Mouse (Mus musculus): ENCODE data around the gene Aqp5. TPM values are rescaled to one million over a fixed set of nuclear protein-coding genes. Genes with fewer than 3 reads are reported as not detected.

Aqp5 gene
- polyA plus RNA-seq, 1 experiment, result not detected

DNA sequence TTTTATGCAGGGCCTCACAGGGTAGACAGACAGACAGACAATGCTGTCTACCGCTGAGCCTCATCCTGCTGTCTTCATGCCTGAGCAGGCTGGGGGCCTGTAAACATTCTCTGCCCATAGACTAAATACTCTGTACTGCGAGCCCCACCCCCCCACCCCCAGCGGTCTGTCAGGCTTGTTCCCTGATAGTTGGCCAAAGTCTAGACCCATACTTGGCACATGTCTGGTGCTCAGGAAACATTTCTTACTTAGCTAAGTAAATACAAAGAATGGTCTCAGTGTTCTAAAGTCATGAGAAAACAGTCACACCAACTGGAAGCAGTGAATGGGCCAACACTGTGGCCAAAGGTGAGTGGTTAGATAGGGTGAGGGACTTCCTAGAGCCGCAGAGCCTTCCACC is 23.2 kb upstream of the Aqp5 start:
- WGBS, result 82% methylated on average over 4 of the region's 4 CpGs
- H3K4me1 ChIP-seq (ENCODE audit: control insufficient read depth, insufficient read depth, low read length), result no peaks in the 10 kb centered on the region
- no peak overlapping the region for H3K27ac ChIP-seq (ENCODE audit: control insufficient read depth, insufficient read depth, low read depth, low read length, poor library complexity)
- TF ChIP-seq CTCF (IDR thresholded peaks at IDR 0.05; ENCODE audit: control insufficient read depth, insufficient read depth, low read length) (no peak), POLR2A (IDR thresholded peaks at IDR 0.05; ENCODE audit: borderline replicate concordance, control insufficient read depth, low read depth, low read length) (no peak)
- no peak overlapping the region for H3K4me3 ChIP-seq (replicated peaks; ENCODE audit: control insufficient read depth, low read depth, low read length)

DNA sequence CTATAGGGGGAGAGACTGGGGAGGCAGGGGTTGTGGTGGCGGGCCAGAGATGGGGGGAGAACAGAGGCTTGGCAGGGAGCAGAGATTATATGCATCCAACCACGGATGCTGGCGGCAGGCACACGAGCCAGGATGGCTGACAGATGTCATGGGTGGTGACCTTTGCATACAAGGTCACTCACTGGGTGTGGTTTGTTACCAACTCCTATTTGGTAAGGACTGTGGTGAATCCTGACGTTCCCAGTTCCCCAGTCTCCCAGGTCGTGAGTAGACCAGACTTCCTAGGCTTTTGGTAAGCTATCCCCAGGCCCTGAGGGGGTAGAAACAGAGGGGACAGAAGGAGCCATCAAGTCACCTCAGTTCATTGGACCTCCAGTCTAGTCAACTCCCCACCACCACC is 21.9 kb upstream of the Aqp5 start:
- no peak for TF ChIP-seq CTCF (IDR thresholded peaks at IDR 0.05; ENCODE audit: control insufficient read depth, insufficient read depth, low read length)
- no peak for TF ChIP-seq POLR2A (IDR thresholded peaks at IDR 0.05; ENCODE audit: borderline replicate concordance, control insufficient read depth, low read depth, low read length)
- 70% methylated on average over 6 of the region's 6 CpGs for WGBS

DNA sequence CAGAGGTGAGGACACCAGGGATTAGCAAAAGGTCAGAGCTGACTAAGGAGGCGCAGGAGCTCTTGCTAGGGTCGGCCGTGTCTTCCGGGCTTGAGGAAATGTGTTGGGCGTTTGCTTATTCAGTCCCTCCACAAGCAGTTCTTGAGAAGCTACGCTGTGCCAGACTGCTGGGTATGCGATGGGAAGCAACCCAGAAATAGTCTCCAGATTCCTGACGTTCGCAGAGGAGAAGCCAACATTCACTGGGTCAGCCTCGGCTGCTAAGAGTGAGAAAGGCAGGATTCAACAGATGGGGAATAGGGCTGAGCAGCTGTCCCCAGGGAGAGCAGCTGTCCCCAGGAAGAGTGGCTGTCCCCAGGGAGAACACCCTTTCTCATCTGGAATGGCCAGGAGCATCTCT is 21.5 kb upstream of the Aqp5 start:
- no peak overlapping the region for H3K27ac ChIP-seq (ENCODE audit: control insufficient read depth, insufficient read depth, low read depth, low read length, poor library complexity)
- no peaks in the 10 kb centered on the region for H3K4me1 ChIP-seq (ENCODE audit: control insufficient read depth, insufficient read depth, low read length)
- TF ChIP-seq POLR2A (IDR thresholded peaks at IDR 0.05; ENCODE audit: borderline replicate concordance, control insufficient read depth, low read depth, low read length), result no peak
- TF ChIP-seq CTCF (IDR thresholded peaks at IDR 0.05; ENCODE audit: control insufficient read depth, insufficient read depth, low read length), result no peak
- no peak overlapping the region for H3K4me3 ChIP-seq (replicated peaks; ENCODE audit: control insufficient read depth, low read depth, low read length)
- WGBS, result 74% methylated on average over 10 of the region's 10 CpGs

More for the DNA sequence above, 21.9 kb upstream of the Aqp5 start:
- Histone ChIP-seq H3K4me1 (ENCODE audit: control insufficient read depth, insufficient read depth, low read length) (no peaks in the 10 kb centered on the region), H3K4me3 (replicated peaks; ENCODE audit: control insufficient read depth, low read depth, low read length) (no peak overlapping the region), H3K27ac (ENCODE audit: control insufficient read depth, insufficient read depth, low read depth, low read length, poor library complexity) (no peak overlapping the region)

DNA sequence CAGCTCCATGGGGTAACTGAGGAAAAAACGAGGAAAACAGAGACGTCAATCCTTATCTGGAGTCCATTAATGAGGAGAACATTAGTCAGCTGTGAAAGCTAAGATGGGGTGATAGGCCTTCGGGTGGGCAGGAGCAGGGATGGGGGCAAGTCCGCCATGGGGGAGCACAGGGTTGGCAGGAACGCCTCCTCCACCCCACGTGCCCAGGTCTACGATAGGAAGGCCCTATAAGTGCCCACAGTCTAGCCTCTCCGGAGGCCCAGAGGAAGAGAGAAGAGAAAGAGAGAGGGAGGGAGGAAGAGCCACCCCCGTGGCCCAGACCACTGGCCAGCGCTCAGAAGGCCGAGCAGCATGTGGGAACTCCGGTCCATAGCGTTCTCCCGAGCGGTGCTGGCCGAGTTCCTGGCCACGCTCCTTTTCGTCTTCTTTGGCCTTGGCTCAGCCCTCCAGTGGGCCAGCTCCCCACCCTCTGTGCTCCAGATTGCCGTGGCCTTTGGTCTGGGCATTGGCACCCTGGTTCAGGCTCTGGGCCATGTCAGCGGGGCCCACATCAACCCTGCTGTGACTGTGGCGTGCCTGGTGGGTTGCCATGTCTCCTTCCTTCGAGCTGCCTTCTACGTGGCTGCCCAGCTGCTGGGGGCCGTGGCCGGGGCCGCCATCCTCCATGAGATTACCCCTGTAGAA is 11.6 kb upstream of the Aqp5 start, which contains the start of gene Aqp2:
TSS of gene Aqp2 (plus strand) at position 254 of the 684 bp plus-strand sequence.
- 74% methylated on average over 26 of the region's 26 CpGs for WGBS
- no peak for TF ChIP-seq POLR2A (IDR thresholded peaks at IDR 0.05; ENCODE audit: borderline replicate concordance, control insufficient read depth, low read depth, low read length)
- TF ChIP-seq CTCF (IDR thresholded peaks at IDR 0.05; ENCODE audit: control insufficient read depth, insufficient read depth, low read length), result no peak

DNA sequence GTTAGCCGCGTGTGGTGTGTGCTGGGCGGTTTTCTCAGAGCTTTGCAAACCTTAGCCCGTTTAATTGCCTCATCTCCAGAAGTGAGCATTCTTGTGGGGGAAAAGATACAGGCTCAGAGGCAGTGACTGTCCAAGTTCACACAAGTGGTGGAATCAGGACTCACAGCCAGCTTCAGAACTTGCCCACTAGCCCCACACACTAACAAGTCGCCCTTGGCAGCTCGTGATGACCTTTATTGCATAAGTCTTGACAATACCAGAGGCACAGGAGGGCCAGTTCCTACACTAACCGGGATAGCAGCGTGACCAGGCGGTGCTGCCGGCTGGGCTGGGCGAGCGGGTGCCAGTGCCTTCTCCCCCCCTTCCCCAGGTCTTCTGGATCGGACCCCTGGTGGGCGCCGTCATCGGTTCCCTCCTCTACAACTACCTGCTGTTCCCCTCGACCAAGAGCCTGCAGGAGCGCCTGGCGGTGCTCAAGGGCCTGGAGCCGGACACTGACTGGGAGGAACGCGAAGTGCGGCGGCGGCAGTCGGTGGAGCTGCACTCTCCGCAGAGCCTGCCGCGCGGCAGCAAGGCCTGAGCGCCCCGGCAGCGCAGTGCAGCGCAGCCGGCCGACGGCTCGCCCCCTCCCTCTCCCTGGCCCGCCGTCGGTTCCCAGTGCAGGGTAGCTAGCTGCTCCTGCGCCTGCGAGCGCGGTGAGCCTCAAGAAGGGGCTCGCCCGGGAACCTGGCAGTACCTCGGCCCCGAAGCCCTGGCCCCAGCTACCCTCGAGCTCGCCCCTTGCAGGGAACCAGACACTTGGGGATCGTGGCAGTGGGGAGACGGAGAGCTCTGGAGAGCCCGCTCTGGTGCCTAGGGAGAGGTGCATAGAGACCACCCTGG is 6.9 kb upstream of the Aqp5 start:
- H3K27ac ChIP-seq (ENCODE audit: control insufficient read depth, insufficient read depth, low read depth, low read length, poor library complexity), result no peak overlapping the region
- no peak overlapping the region for H3K4me3 ChIP-seq (replicated peaks; ENCODE audit: control insufficient read depth, low read depth, low read length)
- 3% methylated on average over 54 of the region's 54 CpGs for WGBS
- TF ChIP-seq CTCF (IDR thresholded peaks at IDR 0.05; ENCODE audit: control insufficient read depth, insufficient read depth, low read length) (no peak), POLR2A (IDR thresholded peaks at IDR 0.05; ENCODE audit: borderline replicate concordance, control insufficient read depth, low read depth, low read length) (no peak)
- no peaks in the 10 kb centered on the region for H3K4me1 ChIP-seq (ENCODE audit: control insufficient read depth, insufficient read depth, low read length)

More for the DNA sequence above, 11.6 kb upstream of the Aqp5 start, which contains the start of gene Aqp2:
- Histone ChIP-seq H3K4me1 (ENCODE audit: control insufficient read depth, insufficient read depth, low read length) (no peaks in the 10 kb centered on the region), H3K27ac (ENCODE audit: control insufficient read depth, insufficient read depth, low read depth, low read length, poor library complexity) (no peak within 1 kb of the TSS), H3K4me3 (replicated peaks; ENCODE audit: control insufficient read depth, low read depth, low read length) (no peak within 1 kb of the TSS)

DNA sequence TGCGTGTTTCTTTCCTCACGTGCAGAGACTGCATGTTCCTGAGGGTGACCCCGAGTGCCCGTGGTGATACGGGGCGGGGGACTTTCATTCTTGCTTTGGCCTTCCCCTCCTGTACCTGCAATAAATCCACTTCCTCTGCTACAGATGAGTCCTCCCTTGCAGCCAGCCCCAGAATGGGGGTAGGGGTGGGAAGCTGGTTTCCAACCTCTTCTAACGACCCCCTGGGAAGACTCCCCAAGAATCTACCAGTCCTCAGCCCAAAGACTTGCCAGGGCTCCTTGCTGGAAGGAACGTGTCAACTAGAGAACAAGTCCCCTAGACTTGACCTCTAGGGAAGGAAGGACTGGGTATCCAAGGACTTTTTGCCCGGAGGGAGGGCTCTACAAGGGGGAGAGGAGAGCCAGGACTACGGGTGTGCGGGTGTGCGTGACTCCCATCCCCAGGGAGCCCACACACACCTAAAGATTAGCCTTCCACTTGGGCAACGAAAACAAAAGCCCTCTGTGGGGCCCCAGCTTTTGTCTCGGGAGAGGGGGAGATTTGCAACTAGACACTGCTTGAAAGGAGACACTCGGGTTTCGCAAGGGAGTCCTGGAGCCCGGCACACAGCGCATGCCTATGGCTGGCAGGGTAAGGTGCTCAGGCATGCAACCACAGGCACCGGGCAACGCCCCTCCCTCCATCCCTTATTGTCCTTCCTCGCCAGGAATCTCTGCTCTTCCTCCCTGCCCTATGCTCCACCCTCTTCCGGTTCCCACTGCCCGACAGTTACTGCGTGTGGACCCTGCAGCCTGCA is 6.0 kb upstream of the Aqp5 start:
- no peaks in the 10 kb centered on the region for H3K4me1 ChIP-seq (ENCODE audit: control insufficient read depth, insufficient read depth, low read length)
- no peak for TF ChIP-seq POLR2A (IDR thresholded peaks at IDR 0.05; ENCODE audit: borderline replicate concordance, control insufficient read depth, low read depth, low read length)
- TF ChIP-seq CTCF (IDR thresholded peaks at IDR 0.05; ENCODE audit: control insufficient read depth, insufficient read depth, low read length), result no peak
- 2% methylated on average over 24 of the region's 24 CpGs for WGBS
- no peak overlapping the region for H3K27ac ChIP-seq (ENCODE audit: control insufficient read depth, insufficient read depth, low read depth, low read length, poor library complexity)
- no peak overlapping the region for H3K4me3 ChIP-seq (replicated peaks; ENCODE audit: control insufficient read depth, low read depth, low read length)

DNA sequence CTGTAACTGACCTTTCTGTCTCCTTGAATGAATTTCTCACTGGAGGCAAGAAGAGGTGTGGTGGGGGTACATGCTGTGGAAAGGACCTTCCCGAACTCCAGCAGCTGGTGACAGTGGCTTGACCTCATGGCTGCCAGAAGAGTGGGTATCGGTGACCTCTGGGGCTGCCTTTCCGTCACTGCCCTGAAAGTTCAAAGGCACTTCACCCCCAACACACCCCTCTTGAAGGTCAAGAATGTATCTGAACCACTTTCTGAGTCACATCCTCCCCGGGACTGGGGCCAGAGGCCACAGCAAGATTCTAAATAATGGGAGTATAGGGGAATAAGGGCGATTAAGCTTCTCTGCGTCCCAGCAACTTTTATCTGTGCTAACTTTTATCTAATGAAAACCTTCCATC is 4.8 kb upstream of the Aqp5 start:
- no peaks in the 10 kb centered on the region for H3K4me1 ChIP-seq (ENCODE audit: control insufficient read depth, insufficient read depth, low read length)
- no peak for TF ChIP-seq POLR2A (IDR thresholded peaks at IDR 0.05; ENCODE audit: borderline replicate concordance, control insufficient read depth, low read depth, low read length)
- TF ChIP-seq CTCF (IDR thresholded peaks at IDR 0.05; ENCODE audit: control insufficient read depth, insufficient read depth, low read length), result no peak
- no peak overlapping the region for H3K27ac ChIP-seq (ENCODE audit: control insufficient read depth, insufficient read depth, low read depth, low read length, poor library complexity)
- WGBS, result 61% methylated on average over 6 of the region's 6 CpGs
- no peak overlapping the region for H3K4me3 ChIP-seq (replicated peaks; ENCODE audit: control insufficient read depth, low read depth, low read length)

DNA sequence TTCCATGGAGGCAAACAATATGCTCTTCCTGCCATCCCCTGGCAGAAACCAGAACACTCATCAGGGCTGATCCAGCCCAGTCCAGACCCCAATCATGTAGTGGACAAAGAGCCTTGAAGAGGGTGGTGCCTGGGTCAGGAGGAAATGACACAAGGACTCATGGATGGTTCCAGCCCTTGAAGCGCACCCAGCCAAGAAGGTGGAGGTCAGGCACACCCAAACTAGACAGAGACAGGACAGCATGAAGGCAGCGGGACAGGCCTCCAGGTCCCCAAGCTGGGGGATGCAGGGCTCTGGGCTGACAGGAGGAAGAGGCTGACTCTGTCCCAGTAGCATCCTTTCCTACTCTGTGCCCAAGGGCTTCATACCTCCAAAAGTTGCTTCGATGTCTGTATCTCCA is 4.1 kb upstream of the Aqp5 start:
- no peak overlapping the region for H3K4me3 ChIP-seq (replicated peaks; ENCODE audit: control insufficient read depth, low read depth, low read length)
- no peak overlapping the region for H3K27ac ChIP-seq (ENCODE audit: control insufficient read depth, insufficient read depth, low read depth, low read length, poor library complexity)
- TF ChIP-seq POLR2A (IDR thresholded peaks at IDR 0.05; ENCODE audit: borderline replicate concordance, control insufficient read depth, low read depth, low read length) (no peak), CTCF (IDR thresholded peaks at IDR 0.05; ENCODE audit: control insufficient read depth, insufficient read depth, low read length) (no peak)
- 81% methylated on average over 3 of the region's 3 CpGs for WGBS
- no peaks in the 10 kb centered on the region for H3K4me1 ChIP-seq (ENCODE audit: control insufficient read depth, insufficient read depth, low read length)

All from bone marrow, adult 2 months (tissue).